Mouse (Mus musculus) neural tube, embryonic 10.5 days (tissue): Measurements from ENCODE around the gene Gnl3l.

Source experiments
- DNase-seq: peaks from one replicate; pipeline ENCODE4 v3.0.0-alpha.2; 2017; ENCODE audit warnings: low spot score; ENCODE audit errors: extremely low spot score

The Gnl3l gene

GRCm38 (mm10) chrX:151016938-151017877, at the start of gene Gnl3l:
Gene Gnl3l, minus strand, starts transcription at chrX:151017322.
- DNase-seq, result peak; percentile 76

GRCm38 (mm10) chrX:151066071-151066666, 49.0 kb upstream of the Gnl3l start:
- no peak for DNase-seq

GRCm38 (mm10) chrX:151061615-151062299, 44.6 kb upstream of the Gnl3l start:
- no peak for DNase-seq

GRCm38 (mm10) chrX:151059346-151059745, 42.2 kb upstream of the Gnl3l start:
- no peak for DNase-seq

GRCm38 (mm10) chrX:151055559-151055958, 38.4 kb upstream of the Gnl3l start:
- DNase-seq, result no peak

- peak; percentile 13 for DNase-seq
Observed at GRCm38 (mm10) chrX:151054489-151054888, 37.4 kb upstream of the Gnl3l start.

- DNase-seq, result no peak
Observed at GRCm38 (mm10) chrX:151050337-151050736, 33.2 kb upstream of the Gnl3l start.

GRCm38 (mm10) chrX:151049661-151050215, 32.6 kb upstream of the Gnl3l start:
- no peak for DNase-seq

GRCm38 (mm10) chrX:151047431-151048058, 30.4 kb upstream of the Gnl3l start:
- DNase-seq, result peak; percentile 72

GRCm38 (mm10) chrX:151046777-151047430, 29.8 kb upstream of the Gnl3l start:
- peak; percentile 78 for DNase-seq

- DNase-seq, result no peak
Observed at GRCm38 (mm10) chrX:151046321-151046720, 29.2 kb upstream of the Gnl3l start.

- DNase-seq, result no peak
Observed at GRCm38 (mm10) chrX:151045850-151046249, 28.7 kb upstream of the Gnl3l start, which contains the start of gene Fgd1. Gene Fgd1, plus strand, starts transcription at chrX:151046150.

- DNase-seq, result no peak
Observed at GRCm38 (mm10) chrX:151041223-151041622, 24.1 kb upstream of the Gnl3l start.

GRCm38 (mm10) chrX:151031400-151031799, 14.3 kb upstream of the Gnl3l start:
- DNase-seq, result no peak

GRCm38 (mm10) chrX:151018798-151019197, 1.7 kb upstream of the Gnl3l start:
- no peak for DNase-seq

GRCm38 (mm10) chrX:151017897-151018296, 775 bp upstream of the Gnl3l start:
- DNase-seq, result no peak

- no peak for DNase-seq
Observed at GRCm38 (mm10) chrX:150996775-150997174, 20.3 kb downstream of the Gnl3l start.

- no peak for DNase-seq
Observed at GRCm38 (mm10) chrX:150981621-150982020, 35.5 kb downstream of the Gnl3l start.

GRCm38 (mm10) chrX:150975424-150975823, 41.7 kb downstream of the Gnl3l start:
- no peak for DNase-seq

- no peak for DNase-seq
Observed at GRCm38 (mm10) chrX:150963027-150963426, 54.1 kb downstream of the Gnl3l start.

GRCm38 (mm10) chrX:150960702-150961101, 56.4 kb downstream of the Gnl3l start:
- DNase-seq, result no peak
